Mouse (Mus musculus): ENCODE data around the gene Ccdc169. TPM values are rescaled to one million over a fixed set of nuclear protein-coding genes. Genes with fewer than 3 reads are reported as not detected.
"Not testable (repeated sequence)": the region's sequence is repeated elsewhere in the genome, so short reads cannot be mapped to it uniquely, and the experiment has no call there.

Gene Ccdc169
- polyA plus RNA-seq, 1 experiment, result 0.04 TPM

- DNase-seq (ENCODE audit: low spot score), result no peak
These were observed 58.6 kb downstream of the Ccdc169 start for GRCm38 (mm10) chr3:55195581-55196327.

DNA sequence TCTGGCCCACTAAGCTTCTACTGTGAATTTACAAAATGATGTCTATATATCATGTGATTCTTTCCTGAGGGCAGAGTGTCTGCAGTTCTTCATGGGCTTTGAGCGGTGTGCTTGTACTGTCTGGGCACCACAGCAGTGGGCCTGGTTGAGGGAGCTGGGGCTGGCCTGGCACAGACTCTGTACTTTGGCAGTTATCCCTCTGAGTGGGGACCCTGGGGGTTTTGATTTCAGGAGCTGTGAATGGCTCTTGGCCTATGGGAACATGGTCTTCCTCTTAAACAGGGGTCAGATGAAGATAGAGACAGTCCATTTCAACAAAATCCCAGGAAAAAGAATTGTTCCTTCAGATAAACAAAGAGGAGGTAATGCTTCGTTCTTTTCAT lies 59.2 kb downstream of the Ccdc169 start:
- DNase-seq (ENCODE audit: low spot score), result no peak

DNA sequence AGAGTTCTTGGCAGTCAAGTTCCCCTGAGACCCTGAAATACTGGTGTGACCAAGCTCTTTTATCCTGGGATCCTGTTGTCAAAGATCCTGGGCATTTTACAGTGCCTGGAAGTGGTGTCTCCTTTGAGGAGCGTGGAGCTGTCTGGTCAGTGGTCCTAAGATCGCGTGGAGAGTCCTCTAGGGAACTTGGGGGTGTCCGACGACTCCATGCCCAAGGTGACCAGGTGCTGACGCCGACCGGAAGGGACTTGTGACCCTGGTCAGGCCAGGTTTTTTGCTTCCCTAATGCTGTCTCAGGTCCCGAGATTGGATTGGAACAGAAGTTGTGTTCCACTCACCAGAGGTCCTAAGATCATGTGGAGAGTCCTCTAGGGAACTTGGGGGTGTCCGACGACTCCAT lies 66.5 kb downstream of the Ccdc169 start:
- not testable (repeated sequence) for DNase-seq (ENCODE audit: low spot score)

DNA sequence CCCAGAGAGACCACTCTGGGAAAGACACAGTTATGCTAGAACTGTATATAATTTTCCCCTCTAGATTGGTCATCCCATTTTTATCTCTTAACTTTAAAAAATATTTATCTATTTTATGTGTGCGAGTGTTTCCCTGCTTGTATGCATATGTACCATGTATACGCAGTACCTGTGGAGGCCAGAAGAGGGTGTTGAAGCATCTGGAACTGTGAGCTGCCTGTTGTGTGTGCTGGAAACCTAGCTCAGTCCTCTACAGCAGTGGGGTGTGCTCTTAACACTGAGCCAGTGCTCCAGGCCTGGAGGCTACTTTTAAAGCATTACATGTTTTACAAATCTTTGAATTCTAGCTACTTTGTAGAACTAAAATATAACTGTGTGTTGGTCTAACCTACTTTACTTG lies 69.3 kb downstream of the Ccdc169 start:
- DNase-seq (ENCODE audit: low spot score), result no peak

- no peak for DNase-seq (ENCODE audit: low spot score)
These were observed 70.5 kb downstream of the Ccdc169 start for GRCm38 (mm10) chr3:55207665-55208064.

DNA sequence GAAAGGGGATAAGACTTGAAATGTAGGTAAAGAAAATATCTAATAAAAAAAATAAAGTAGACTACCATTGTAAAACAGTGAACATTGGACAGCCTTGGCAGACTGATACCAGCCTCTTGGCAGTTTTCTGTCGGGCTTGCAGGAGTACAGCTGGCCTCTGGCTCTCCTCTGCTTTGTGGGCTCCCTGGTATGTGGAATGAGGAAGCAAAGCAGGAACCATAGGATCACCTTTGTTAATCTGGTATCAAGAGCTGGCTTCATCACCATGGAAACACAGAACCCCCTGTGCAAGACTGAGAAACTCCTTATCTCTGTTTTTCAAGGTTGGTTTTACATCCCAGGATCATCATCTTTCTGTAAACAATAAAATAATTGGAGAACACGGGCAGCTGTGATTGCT lies 75.1 kb downstream of the Ccdc169 start:
- no peak for DNase-seq (ENCODE audit: low spot score)

- DNase-seq (ENCODE audit: low spot score), result no peak
These were observed 76.6 kb downstream of the Ccdc169 start for GRCm38 (mm10) chr3:55213785-55214184.

GRCm38 (mm10) chr3:55214413-55214812 lies 77.3 kb downstream of the Ccdc169 start:
- no peak for DNase-seq (ENCODE audit: low spot score)

DNA sequence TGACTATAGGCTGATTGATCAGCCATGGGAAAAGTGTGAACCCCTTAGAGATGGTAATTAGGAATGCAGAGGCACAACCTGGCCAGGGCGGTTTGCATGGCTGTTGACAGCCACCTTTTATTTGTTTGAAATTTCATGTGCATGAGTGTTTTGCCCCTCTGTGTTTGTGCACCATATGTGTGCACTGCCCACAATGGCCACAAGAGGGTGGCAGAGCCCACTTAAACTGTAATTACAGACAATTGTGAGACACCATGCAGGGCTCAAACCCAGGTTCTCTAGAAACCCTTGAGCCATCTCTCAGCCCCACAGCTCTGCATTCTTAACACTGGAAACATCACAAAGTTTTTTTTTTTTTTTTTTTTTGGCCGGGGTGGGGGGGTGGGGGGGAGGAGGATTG lies 85.4 kb downstream of the Ccdc169 start:
- DNase-seq (ENCODE audit: low spot score), result no peak

Other genes with a start within 250 kb of the Ccdc169 start
- gene Sertm1, start 221.5 kb upstream of the Ccdc169 start, polyA plus RNA-seq (2012; rRNA removed), result not detected in 2 replicates
- gene Ccna1, start 81.8 kb upstream of the Ccdc169 start, polyA plus RNA-seq (2012; rRNA removed), result 0.10 and 0.21 TPM in 2 replicates
- gene Spg20, start 25.2 kb upstream of the Ccdc169 start, polyA plus RNA-seq (2012; rRNA removed), result 14.3 and 17.9 TPM in 2 replicates
- 0.03 TPM in 1 of 2 replicates, not detected in the other for gene Sohlh2, start 44.7 kb downstream of the Ccdc169 start, polyA plus RNA-seq (2012; rRNA removed)
- gene Dclk1, start 105.0 kb downstream of the Ccdc169 start, polyA plus RNA-seq (2012; rRNA removed), result 2.6 and 3.8 TPM in 2 replicates

All from urinary bladder, adult 2 months (tissue).